Mouse (Mus musculus) forebrain, embryonic 12.5 days (tissue): ENCODE data around the gene Mrpl55. TPM values are rescaled to one million over a fixed set of nuclear protein-coding genes. Genes with fewer than 3 reads are reported as not detected.
A peak's percentile ranks its signal among the peaks of the same experiment; 100 is the strongest.

Experiments used
- ATAC-seq: fragments of 200-750 bp; cut with Nextera tagmentation; 2 replicates; pipeline ENCODE4 v1.8.0; 2017; ENCODE audit warnings: moderate TSS enrichment; ENCODE audit not compliant: low FRiP score
- H3K27ac ChIP-seq: fragments of 300-500 bp; sonication (generic); 2 replicates; pipeline ENCODE4 v1.5.1; 2016; ENCODE audit warnings: mild to moderate bottlenecking
- H3K27me3 ChIP-seq: fragments of 300-500 bp; sonication (generic); 2 replicates; pipeline ENCODE4 v1.6.1; 2016; ENCODE audit warnings: mild to moderate bottlenecking
- H3K36me3 ChIP-seq: fragments of 300-500 bp; sonication (generic); replicated peaks from 2 replicates; pipeline ENCODE4 v1.6.1; 2016; ENCODE audit warnings: mild to moderate bottlenecking
- H3K4me1 ChIP-seq: fragments of 300-500 bp; sonication (generic); 2 replicates; pipeline ENCODE4 v1.6.1; 2016
- H3K4me2 ChIP-seq: fragments of 300-500 bp; sonication (generic); 2 replicates; pipeline ENCODE4 v1.6.1; 2016; ENCODE audit warnings: mild to moderate bottlenecking, moderate library complexity
- H3K4me3 ChIP-seq: fragments of 300-500 bp; sonication (generic); replicated peaks from 2 replicates; pipeline ENCODE4 v1.5.1; 2016; ENCODE audit warnings: mild to moderate bottlenecking
- H3K9ac ChIP-seq: fragments of 300-500 bp; sonication (generic); 2 replicates; pipeline ENCODE4 v1.6.1; 2016; ENCODE audit warnings: mild to moderate bottlenecking
- H3K9me3 ChIP-seq: fragments of 300-500 bp; sonication (generic); 2 replicates; pipeline ENCODE4 v1.6.1; 2016
- WGBS: fragments of 180-500 bp; shearing (Covaris S2); methylation state at CpG from one replicate; pipeline ENCODE4 v1.1.7; 2016; 5-methylcytosine and 5-hydroxymethylcytosine counted together
- polyA plus RNA-seq: library from polyadenylated mRNA; unstranded; fragments of >200 nt; fragmentation: Nextera tagmentation; extraction: Ambion mirVana; gene quantifications from 2 replicates; pipeline ENCODE4 v1.2.1, GENCODE M21; 2016

Mrpl55 gene
- polyA plus RNA-seq, 1 experiment from 2014 or later, result 88.9 TPM

GRCm38 (mm10) chr11:59224025-59224424 lies 21.7 kb downstream of the Mrpl55 start:
- H3K9ac ChIP-seq, result no peak overlapping the region
- H3K9me3 ChIP-seq, result no peaks in the 10 kb centered on the region
- 96% methylated on average over 3 of the region's 3 CpGs for WGBS
- H3K27ac ChIP-seq, result no peak overlapping the region
- H3K36me3 ChIP-seq, result peaks cover 22% of the 10 kb centered on the region
- peaks cover 40% of the 10 kb centered on the region for H3K4me1 ChIP-seq
- H3K27me3 ChIP-seq, result no peaks in the 10 kb centered on the region
- no peak overlapping the region for H3K4me3 ChIP-seq
- no peak for ATAC-seq
- no peak overlapping the region for H3K4me2 ChIP-seq

- no peak overlapping the region for H3K4me3 ChIP-seq
- H3K27ac ChIP-seq, result no peak overlapping the region
- H3K27me3 ChIP-seq, result no peaks in the 10 kb centered on the region
- no peak for ATAC-seq
- no peaks in the 10 kb centered on the region for H3K9me3 ChIP-seq
- no peak overlapping the region for H3K4me2 ChIP-seq
- peaks cover 40% of the 10 kb centered on the region for H3K4me1 ChIP-seq
- 77% methylated on average over 2 of the region's 2 CpGs for WGBS
- H3K36me3 ChIP-seq, result peaks cover 18% of the 10 kb centered on the region; the same call in 1 of the 2 replicates
- no peak overlapping the region for H3K9ac ChIP-seq
Measured at GRCm38 (mm10) chr11:59224470-59224869, 22.2 kb downstream of the Mrpl55 start.

- Histone ChIP-seq H3K27me3 (no peaks in the 10 kb centered on the region), H3K4me2 (no peak overlapping the region), H3K36me3 (peaks cover 14% of the 10 kb centered on the region; the same call in 1 of the 2 replicates), H3K9me3 (no peaks in the 10 kb centered on the region), H3K4me1 (peaks cover 40% of the 10 kb centered on the region), H3K27ac (no peak overlapping the region), H3K4me3 (no peak overlapping the region), H3K9ac (no peak overlapping the region; the same call in 1 of the 2 replicates)
- 89% methylated on average over 2 of the region's 2 CpGs for WGBS
- ATAC-seq, result no peak
Measured at GRCm38 (mm10) chr11:59225167-59225566, 22.9 kb downstream of the Mrpl55 start.

- Histone ChIP-seq H3K4me1 (peaks cover 45% of the 10 kb centered on the region), H3K9ac (peak overlapping the region; percentile 100), H3K27me3 (no peaks in the 10 kb centered on the region), H3K27ac (no peak overlapping the region), H3K4me2 (peak overlapping the region; percentile 80), H3K9me3 (no peaks in the 10 kb centered on the region), H3K36me3 (peaks cover 9% of the 10 kb centered on the region; the same call in 1 of the 2 replicates), H3K4me3 (peak overlapping the region; percentile 99)
- WGBS, result 79% methylated on average over 3 of the region's 3 CpGs
- ATAC-seq, result no peak
Measured at GRCm38 (mm10) chr11:59226251-59226650, 24.0 kb downstream of the Mrpl55 start.

GRCm38 (mm10) chr11:59226787-59227603 lies 24.7 kb downstream of the Mrpl55 start:
- H3K27ac ChIP-seq, result no peak overlapping the region
- H3K4me3 ChIP-seq, result peak overlapping the region; percentile 99
- peaks cover 45% of the 10 kb centered on the region for H3K4me1 ChIP-seq
- H3K9me3 ChIP-seq, result no peaks in the 10 kb centered on the region
- 8% methylated on average over 21 of the region's 21 CpGs for WGBS
- H3K27me3 ChIP-seq, result no peaks in the 10 kb centered on the region
- peak overlapping the region; percentile 100 for H3K9ac ChIP-seq
- peak overlapping the region; percentile 80 for H3K4me2 ChIP-seq
- no peak for ATAC-seq
- peaks cover 9% of the 10 kb centered on the region; the same call in 1 of the 2 replicates for H3K36me3 ChIP-seq

- Histone ChIP-seq H3K9ac (peak overlapping the region; percentile 100), H3K27ac (peak overlapping the region; percentile 94), H3K4me2 (peak overlapping the region; percentile 80), H3K4me3 (peak overlapping the region; percentile 99), H3K36me3 (0 out of 2 replicates have a peak, but pooled peaks cover 9% of the 10 kb centered on the region), H3K9me3 (no peaks in the 10 kb centered on the region), H3K4me1 (peaks cover 45% of the 10 kb centered on the region), H3K27me3 (no peaks in the 10 kb centered on the region)
- WGBS, result under 1% methylated on average over 51 of the region's 51 CpGs
- ATAC-seq, result peak; percentile 87
Measured at GRCm38 (mm10) chr11:59227604-59228121, 25.4 kb downstream of the Mrpl55 start.

- peak within 1 kb of the TSS; percentile 94 for H3K27ac ChIP-seq
- H3K27me3 ChIP-seq, result no peaks in the 10 kb centered on the region
- peak within 1 kb of the TSS; percentile 99 for H3K4me3 ChIP-seq
- ATAC-seq, result peak; percentile 98
- peak within 1 kb of the TSS; percentile 80 for H3K4me2 ChIP-seq
- H3K4me1 ChIP-seq, result peaks cover 42% of the 10 kb centered on the region
- WGBS, result 4% methylated on average over 59 of the region's 59 CpGs
- H3K9me3 ChIP-seq, result no peaks in the 10 kb centered on the region
- 0 out of 2 replicates have a peak, but pooled peaks cover 6% of the 10 kb centered on the region for H3K36me3 ChIP-seq
- H3K9ac ChIP-seq, result peak within 1 kb of the TSS; percentile 100
Measured at GRCm38 (mm10) chr11:59228122-59228953, 26.1 kb downstream of the Mrpl55 start, which contains the start of gene Arf1. TSS of gene Arf1 (minus strand) at chr11:59228270.

- peaks cover 31% of the 10 kb centered on the region for H3K4me1 ChIP-seq
- H3K4me2 ChIP-seq, result no peak overlapping the region
- 17% methylated on average over 7 of the region's 7 CpGs for WGBS
- no peaks in the 10 kb centered on the region for H3K27me3 ChIP-seq
- no peak overlapping the region for H3K9ac ChIP-seq
- H3K9me3 ChIP-seq, result no peaks in the 10 kb centered on the region
- no peaks in the 10 kb centered on the region for H3K36me3 ChIP-seq
- no peak overlapping the region for H3K27ac ChIP-seq
- ATAC-seq, result no peak
- H3K4me3 ChIP-seq, result no peak overlapping the region
Measured at GRCm38 (mm10) chr11:59230144-59230760, 28.0 kb downstream of the Mrpl55 start.

GRCm38 (mm10) chr11:59232797-59233196 lies 30.5 kb downstream of the Mrpl55 start:
- peaks cover 4% of the 10 kb centered on the region; the same call in 1 of the 2 replicates for H3K27me3 ChIP-seq
- no peaks in the 10 kb centered on the region for H3K36me3 ChIP-seq
- H3K4me3 ChIP-seq, result no peak overlapping the region
- no peak overlapping the region for H3K27ac ChIP-seq
- 59% methylated on average over 2 of the region's 2 CpGs for WGBS
- no peaks in the 10 kb centered on the region for H3K9me3 ChIP-seq
- no peak overlapping the region for H3K4me2 ChIP-seq
- peaks cover 11% of the 10 kb centered on the region for H3K4me1 ChIP-seq
- no peak for ATAC-seq
- no peak overlapping the region for H3K9ac ChIP-seq

GRCm38 (mm10) chr11:59238525-59239427 lies 36.5 kb downstream of the Mrpl55 start:
- Histone ChIP-seq H3K27me3 (peaks cover 45% of the 10 kb centered on the region), H3K4me1 (peaks cover 17% of the 10 kb centered on the region), H3K4me3 (no peak overlapping the region), H3K27ac (peak overlapping the region; percentile 26; the same call in 1 of the 2 replicates), H3K36me3 (no peaks in the 10 kb centered on the region), H3K4me2 (no peak overlapping the region), H3K9ac (no peak overlapping the region), H3K9me3 (no peaks in the 10 kb centered on the region)
- 8% methylated on average over 12 of the region's 15 CpGs for WGBS
- peak; percentile 79 for ATAC-seq

GRCm38 (mm10) chr11:59239428-59239785 lies 37.1 kb downstream of the Mrpl55 start:
- Histone ChIP-seq H3K27me3 (peaks cover 48% of the 10 kb centered on the region), H3K9me3 (no peaks in the 10 kb centered on the region), H3K36me3 (no peaks in the 10 kb centered on the region), H3K4me3 (no peak overlapping the region), H3K27ac (peak overlapping the region; percentile 26; the same call in 1 of the 2 replicates), H3K9ac (no peak overlapping the region), H3K4me2 (no peak overlapping the region), H3K4me1 (peaks cover 17% of the 10 kb centered on the region)
- peak; percentile 30; the same call in 1 of the 2 replicates for ATAC-seq
- 63% methylated on average over 4 of the region's 4 CpGs for WGBS
